Mouse (Mus musculus) hindbrain, embryonic 10.5 days (tissue): ENCODE results near the gene Gpatch8. TPM values are rescaled to one million over a fixed set of nuclear protein-coding genes. Genes with fewer than 3 reads are reported as not detected.
"Not testable (repeated sequence)": the region's sequence is repeated elsewhere in the genome, so short reads cannot be mapped to it uniquely, and the experiment has no call there.

Source experiments
- DNase-seq: peaks from one replicate; pipeline ENCODE4 v3.0.0-alpha.2; 2017; ENCODE audit warnings: low spot score
- H3K27ac ChIP-seq: fragments of 300-500 bp; sonication (generic); 2 replicates; pipeline ENCODE4 v1.5.1; 2016; ENCODE audit warnings: mild to moderate bottlenecking, moderate library complexity
- H3K27me3 ChIP-seq: fragments of 300-500 bp; sonication (generic); 2 replicates; pipeline ENCODE4 v1.6.1; 2016; ENCODE audit warnings: mild to moderate bottlenecking; ENCODE audit not compliant: poor library complexity, insufficient read depth, severe bottlenecking
- H3K36me3 ChIP-seq: fragments of 300-500 bp; sonication (generic); 2 replicates; pipeline ENCODE4 v1.6.1; 2016; ENCODE audit warnings: mild to moderate bottlenecking, moderate library complexity
- H3K4me1 ChIP-seq: fragments of 300-500 bp; sonication (generic); replicated peaks from 2 replicates; pipeline ENCODE4 v1.6.1; 2016; ENCODE audit warnings: mild to moderate bottlenecking
- H3K4me3 ChIP-seq: fragments of 300-500 bp; sonication (generic); 2 replicates; pipeline ENCODE4 v1.5.1; 2016; ENCODE audit warnings: mild to moderate bottlenecking, moderate library complexity
- H3K9me3 ChIP-seq: fragments of 300-500 bp; sonication (generic); 2 replicates; pipeline ENCODE4 v1.6.1; 2016; ENCODE audit warnings: mild to moderate bottlenecking, moderate library complexity
- WGBS: fragments of 180-500 bp; shearing (Covaris S2); methylation state at CpG from one replicate; pipeline ENCODE4 v1.1.7; 2016; 5-methylcytosine and 5-hydroxymethylcytosine counted together
- polyA plus RNA-seq: library from polyadenylated mRNA; unstranded; fragments of >200 nt; fragmentation: Nextera tagmentation; extraction: Ambion mirVana; gene quantifications from 2 replicates; pipeline ENCODE4 v1.2.1, GENCODE M21; 2016

Gene Gpatch8
- polyA plus RNA-seq, 1 experiment from 2014 or later, result 66.5 TPM

- H3K27ac ChIP-seq, result no peak overlapping the region
- DNase-seq, result no peak
- WGBS, result 94% methylated on average over 1 of the region's 1 CpGs
- no peaks in the 10 kb centered on the region for H3K4me1 ChIP-seq
- H3K27me3 ChIP-seq, result no peaks in the 10 kb centered on the region
- H3K36me3 ChIP-seq, result no peaks in the 10 kb centered on the region
- no peak overlapping the region for H3K4me3 ChIP-seq
- H3K9me3 ChIP-seq, result no peaks in the 10 kb centered on the region
Measured at GRCm38 (mm10) chr11:102566290-102566689, 10.1 kb upstream of the Gpatch8 start.

- H3K9me3 ChIP-seq, result no peaks in the 10 kb centered on the region
- no peak for DNase-seq
- no peak overlapping the region for H3K4me3 ChIP-seq
- H3K36me3 ChIP-seq, result no peaks in the 10 kb centered on the region
- no peaks in the 10 kb centered on the region for H3K27me3 ChIP-seq
- no peaks in the 10 kb centered on the region for H3K4me1 ChIP-seq
- no peak overlapping the region for H3K27ac ChIP-seq
Measured at GRCm38 (mm10) chr11:102565741-102566140, 9.5 kb upstream of the Gpatch8 start.

GRCm38 (mm10) chr11:102564952-102565671, 8.9 kb upstream of the Gpatch8 start:
- not testable (repeated sequence) for H3K36me3 ChIP-seq, H3K27ac ChIP-seq, DNase-seq, H3K4me3 ChIP-seq, H3K4me1 ChIP-seq, H3K9me3 ChIP-seq, H3K27me3 ChIP-seq
- 87% methylated on average over 14 of the region's 14 CpGs for WGBS

- Histone ChIP-seq H3K36me3 (no peaks in the 10 kb centered on the region), H3K27me3 (no peaks in the 10 kb centered on the region), H3K4me3 (no peak overlapping the region), H3K4me1 (peaks cover 23% of the 10 kb centered on the region), H3K27ac (no peak overlapping the region), H3K9me3 (no peaks in the 10 kb centered on the region)
- no peak for DNase-seq
- WGBS, result 87% methylated on average over 5 of the region's 5 CpGs
Measured at GRCm38 (mm10) chr11:102558704-102559103, 2.5 kb upstream of the Gpatch8 start.

- DNase-seq, result no peak
- H3K4me3 ChIP-seq, result no peak overlapping the region
- 85% methylated on average over 1 of the region's 1 CpGs for WGBS
- no peak overlapping the region for H3K27ac ChIP-seq
- no peaks in the 10 kb centered on the region for H3K36me3 ChIP-seq
- no peaks in the 10 kb centered on the region for H3K9me3 ChIP-seq
- peaks cover 26% of the 10 kb centered on the region for H3K4me1 ChIP-seq
- H3K27me3 ChIP-seq, result no peaks in the 10 kb centered on the region
Measured at GRCm38 (mm10) chr11:102557386-102557785, 1.2 kb upstream of the Gpatch8 start.

GRCm38 (mm10) chr11:102556716-102557074, 503 bp upstream of the Gpatch8 start:
- H3K27me3 ChIP-seq, result no peaks in the 10 kb centered on the region
- 0 out of 2 replicates have a peak, but pooled peaks cover 5% of the 10 kb centered on the region for H3K36me3 ChIP-seq
- H3K4me1 ChIP-seq, result peaks cover 26% of the 10 kb centered on the region
- H3K4me3 ChIP-seq, result peak overlapping the region; percentile 95
- no peak for DNase-seq
- no peaks in the 10 kb centered on the region for H3K9me3 ChIP-seq
- WGBS, result 21% methylated on average over 3 of the region's 3 CpGs
- peak overlapping the region; percentile 98 for H3K27ac ChIP-seq

GRCm38 (mm10) chr11:102555400-102556030, 677 bp downstream of the Gpatch8 start:
- DNase-seq, result no peak
- Histone ChIP-seq H3K4me1 (peaks cover 26% of the 10 kb centered on the region), H3K4me3 (peak overlapping the region; percentile 95), H3K27ac (peak overlapping the region; percentile 98), H3K9me3 (no peaks in the 10 kb centered on the region), H3K36me3 (peaks cover 12% of the 10 kb centered on the region; the same call in 1 of the 2 replicates), H3K27me3 (no peaks in the 10 kb centered on the region)
- under 1% methylated on average over 39 of the region's 39 CpGs for WGBS

GRCm38 (mm10) chr11:102552051-102552450, 4.1 kb downstream of the Gpatch8 start:
- Histone ChIP-seq H3K4me3 (no peak overlapping the region), H3K27me3 (no peaks in the 10 kb centered on the region), H3K27ac (no peak overlapping the region), H3K9me3 (no peaks in the 10 kb centered on the region), H3K4me1 (peaks cover 25% of the 10 kb centered on the region), H3K36me3 (peaks cover 39% of the 10 kb centered on the region)
- no peak for DNase-seq
- 92% methylated on average over 3 of the region's 3 CpGs for WGBS

- no peaks in the 10 kb centered on the region for H3K9me3 ChIP-seq
- H3K36me3 ChIP-seq, result peaks cover 46% of the 10 kb centered on the region
- no peak for DNase-seq
- H3K27me3 ChIP-seq, result no peaks in the 10 kb centered on the region
- peaks cover 19% of the 10 kb centered on the region for H3K4me1 ChIP-seq
- H3K4me3 ChIP-seq, result no peak overlapping the region
- H3K27ac ChIP-seq, result no peak overlapping the region
Measured at GRCm38 (mm10) chr11:102551176-102551575, 5.0 kb downstream of the Gpatch8 start.

GRCm38 (mm10) chr11:102541471-102541870, 14.7 kb downstream of the Gpatch8 start:
- WGBS, result 96% methylated on average over 5 of the region's 5 CpGs
- H3K4me1 ChIP-seq, result peaks cover 16% of the 10 kb centered on the region
- no peak overlapping the region for H3K27ac ChIP-seq
- no peak for DNase-seq
- no peaks in the 10 kb centered on the region for H3K9me3 ChIP-seq
- no peak overlapping the region for H3K4me3 ChIP-seq
- no peaks in the 10 kb centered on the region for H3K27me3 ChIP-seq
- H3K36me3 ChIP-seq, result peaks cover 41% of the 10 kb centered on the region

GRCm38 (mm10) chr11:102540286-102540685, 15.9 kb downstream of the Gpatch8 start:
- not testable (repeated sequence) for H3K4me3 ChIP-seq, DNase-seq, H3K4me1 ChIP-seq, H3K9me3 ChIP-seq, H3K27me3 ChIP-seq, H3K27ac ChIP-seq
- H3K36me3 ChIP-seq, result peaks cover 41% of the 10 kb centered on the region

- WGBS, result 75% methylated on average over 1 of the region's 1 CpGs
- H3K9me3 ChIP-seq, result no peaks in the 10 kb centered on the region
- no peaks in the 10 kb centered on the region for H3K27me3 ChIP-seq
- H3K36me3 ChIP-seq, result peaks cover 40% of the 10 kb centered on the region
- no peak overlapping the region for H3K27ac ChIP-seq
- H3K4me1 ChIP-seq, result peaks cover 7% of the 10 kb centered on the region; the same call in 1 of the 2 replicates
- no peak overlapping the region for H3K4me3 ChIP-seq
- no peak for DNase-seq
Measured at GRCm38 (mm10) chr11:102539690-102540089, 16.5 kb downstream of the Gpatch8 start.

GRCm38 (mm10) chr11:102536210-102536609, 20.0 kb downstream of the Gpatch8 start:
- Histone ChIP-seq H3K27ac (no peak overlapping the region), H3K36me3 (peaks cover 38% of the 10 kb centered on the region), H3K4me1 (peaks cover 9% of the 10 kb centered on the region; the same call in 1 of the 2 replicates), H3K27me3 (no peaks in the 10 kb centered on the region), H3K4me3 (no peak overlapping the region), H3K9me3 (no peaks in the 10 kb centered on the region)
- DNase-seq, result no peak
- 83% methylated on average over 3 of the region's 3 CpGs for WGBS
